ENCODE assay signal across 10 mouse cellular contexts in the genomic region with DNA sequence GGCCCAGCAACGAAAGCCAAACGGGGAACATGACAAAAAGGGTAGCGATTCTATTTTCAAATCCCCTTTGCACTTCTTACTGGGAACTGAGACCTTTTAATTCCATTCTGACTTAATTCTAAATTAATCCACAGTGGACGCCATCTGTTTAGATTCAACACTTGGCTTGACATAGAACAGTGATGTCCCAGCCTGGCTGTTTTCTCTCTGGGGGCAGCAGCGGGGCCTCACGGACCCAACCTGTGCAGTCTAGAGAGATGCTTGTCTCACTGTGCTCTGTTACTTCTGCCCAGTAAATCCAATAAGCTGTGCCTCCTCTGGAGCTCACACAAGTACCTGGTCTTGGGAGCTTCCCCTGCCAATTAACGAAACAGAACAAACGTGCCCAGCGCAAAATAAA. TPM values are rescaled to one million over a fixed set of nuclear protein-coding genes. Genes with fewer than 3 reads are reported as not detected.
A peak's percentile ranks its signal among the peaks of the same experiment; 100 is the strongest.
DNase-seq lines count a peak whose midpoint lies in the region; ATAC-seq and TF ChIP-seq lines count a peak whose summit lies in the region.
"Had no signal": no experiment of that assay in that cellular context is flagged by ENCODE, and none has a peak within 500 bp of the region (broad histone marks: within the 10 kb centered on the region; RNA-seq: fewer than 3 reads in every experiment).

No protein-coding gene starts in this region.

- ATAC-seq in heart, embryonic 12.5 days (ENCODE audit: insufficient number of reproducible peaks, low FRiP score): no peak
- no peak for ATAC-seq in midbrain, postnatal 0 days (ENCODE audit: low FRiP score)
- no peak for ATAC-seq in embryonic facial prominence, embryonic 14.5 days (ENCODE audit: low read depth)
- no peak for ATAC-seq in midbrain, embryonic 14.5 days (ENCODE audit: low FRiP score, low TSS enrichment)

- no peaks in the 10 kb centered on the region for H3K9me3 ChIP-seq in heart, embryonic 12.5 days (replicated peaks)
- H3K9me3 ChIP-seq in midbrain, embryonic 10.5 days (replicated peaks): no peaks in the 10 kb centered on the region
- no peaks in the 10 kb centered on the region for H3K9me3 ChIP-seq in midbrain, postnatal 0 days (ENCODE audit: low read length)
- no peaks in the 10 kb centered on the region for H3K9me3 ChIP-seq in embryonic facial prominence, embryonic 14.5 days (ENCODE audit: control insufficient read depth, low read length)
- H3K9me3 ChIP-seq in midbrain, embryonic 14.5 days (ENCODE audit: control insufficient read depth, low read length): no peaks in the 10 kb centered on the region

- H3K4me1 ChIP-seq in heart, embryonic 12.5 days (replicated peaks): peaks cover 70% of the 10 kb centered on the region
- peaks cover 63% of the 10 kb centered on the region for H3K4me1 ChIP-seq in midbrain, embryonic 10.5 days
- peaks cover under 1% of the 10 kb centered on the region; the same call in 1 of the 2 replicates for H3K4me1 ChIP-seq in midbrain, postnatal 0 days (ENCODE audit: insufficient read depth, low read length)
- peaks cover 56% of the 10 kb centered on the region for H3K4me1 ChIP-seq in embryonic facial prominence, embryonic 14.5 days (ENCODE audit: control insufficient read depth, insufficient read depth, low read length)
- peaks cover 45% of the 10 kb centered on the region for H3K4me1 ChIP-seq in midbrain, embryonic 14.5 days (ENCODE audit: control insufficient read depth, insufficient read depth, low read length)

- no peaks in the 10 kb centered on the region for H3K27me3 ChIP-seq in heart, embryonic 12.5 days (replicated peaks)
- peaks cover 18% of the 10 kb centered on the region for H3K27me3 ChIP-seq in midbrain, embryonic 10.5 days (ENCODE audit: low read depth, poor library complexity, severe bottlenecking)
- no peaks in the 10 kb centered on the region for H3K27me3 ChIP-seq in midbrain, postnatal 0 days (ENCODE audit: insufficient read depth, low read length)
- H3K27me3 ChIP-seq in embryonic facial prominence, embryonic 14.5 days (replicated peaks; ENCODE audit: control insufficient read depth, insufficient read depth, low read length): no peaks in the 10 kb centered on the region
- peaks cover 8% of the 10 kb centered on the region; the same call in 1 of the 2 replicates for H3K27me3 ChIP-seq in midbrain, embryonic 14.5 days (ENCODE audit: control insufficient read depth, insufficient read depth, low read length)

- DNase-seq in heart, adult 9 months (ENCODE audit: low spot score in 2 of 2): no peak
- DNase-seq in midbrain, embryonic 10.5 days (ENCODE audit: low spot score): no peak
- no peak for DNase-seq in midbrain, postnatal 0 days (ENCODE audit: low spot score)
- no peak for DNase-seq in embryonic facial prominence, embryonic 14.5 days (ENCODE audit: low spot score)
- no peak for DNase-seq in midbrain, embryonic 14.5 days
- no peak for DNase-seq in natural killer cell, adult 2 months (ENCODE audit: low spot score in 2 of 2)
- DNase-seq in thymus, postnatal 36 days: no peak
- DNase-seq: kidney, adult 9 months; lung, postnatal 14 days had no signal

- TF ChIP-seq CTCF in midbrain, postnatal 0 days (IDR thresholded peaks at IDR 0.05): no peak

- H3K36me3 ChIP-seq in heart, embryonic 12.5 days: peaks cover 19% of the 10 kb centered on the region
- 0 out of 2 replicates have a peak, but pooled peaks cover 2% of the 10 kb centered on the region for H3K36me3 ChIP-seq in midbrain, embryonic 10.5 days
- 0 out of 2 replicates have a peak, but pooled peaks cover 4% of the 10 kb centered on the region for H3K36me3 ChIP-seq in midbrain, postnatal 0 days (ENCODE audit: insufficient read depth, low read length)
- H3K36me3 ChIP-seq in embryonic facial prominence, embryonic 14.5 days (ENCODE audit: control insufficient read depth, insufficient read depth, low read length): peaks cover 10% of the 10 kb centered on the region; the same call in 1 of the 2 replicates
- no peaks in the 10 kb centered on the region for H3K36me3 ChIP-seq in midbrain, embryonic 14.5 days (ENCODE audit: control insufficient read depth, insufficient read depth, low read length)

- H3K4me2 ChIP-seq in heart, embryonic 12.5 days: peak overlapping the region; percentile 16; the same call in 1 of the 2 replicates
- H3K4me2 ChIP-seq in midbrain, postnatal 0 days (ENCODE audit: low read depth, low read length, poor library complexity, severe bottlenecking): no peak overlapping the region
- H3K4me2 ChIP-seq in embryonic facial prominence, embryonic 14.5 days (ENCODE audit: low read depth, low read length): 0 out of 2 replicates have a peak overlapping the region, but pooled peaks have one; percentile 31
- no peak overlapping the region; the same call in 1 of the 2 replicates for H3K4me2 ChIP-seq in midbrain, embryonic 14.5 days (ENCODE audit: low read length)

- 59% methylated on average over 9 of the region's 9 CpGs for WGBS in heart, embryonic 12.5 days
- 66% methylated on average over 9 of the region's 9 CpGs for WGBS in midbrain, embryonic 10.5 days
- WGBS in midbrain, postnatal 0 days: 37% methylated on average over 9 of the region's 9 CpGs
- 68% methylated on average over 9 of the region's 9 CpGs for WGBS in embryonic facial prominence, embryonic 14.5 days
- 33% methylated on average over 9 of the region's 9 CpGs for WGBS in midbrain, embryonic 14.5 days

- H3K27ac ChIP-seq in heart, embryonic 12.5 days (ENCODE audit: poor library complexity, severe bottlenecking): peak overlapping the region; percentile 82
- H3K27ac ChIP-seq in midbrain, embryonic 10.5 days (replicated peaks): peak overlapping the region; percentile 77
- H3K27ac ChIP-seq in midbrain, postnatal 0 days (ENCODE audit: low read depth, low read length): no peak overlapping the region
- peak overlapping the region; percentile 84 for H3K27ac ChIP-seq in embryonic facial prominence, embryonic 14.5 days (replicated peaks; ENCODE audit: low read depth, low read length)
- H3K27ac ChIP-seq in midbrain, embryonic 14.5 days (replicated peaks; ENCODE audit: low read depth, low read length): 0 out of 2 replicates have a peak overlapping the region, but pooled peaks have one; percentile 41

- H3K4me3 ChIP-seq in heart, embryonic 12.5 days: no peak overlapping the region
- H3K4me3 ChIP-seq in midbrain, embryonic 10.5 days: no peak overlapping the region
- H3K4me3 ChIP-seq in midbrain, postnatal 0 days (ENCODE audit: low read depth, low read length): no peak overlapping the region
- no peak overlapping the region for H3K4me3 ChIP-seq in embryonic facial prominence, embryonic 14.5 days (ENCODE audit: low read depth, low read length)
- H3K4me3 ChIP-seq in midbrain, embryonic 14.5 days (replicated peaks; ENCODE audit: low read depth, low read length): no peak overlapping the region

- H3K9ac ChIP-seq in heart, embryonic 12.5 days: no peak overlapping the region
- H3K9ac ChIP-seq in midbrain, postnatal 0 days (replicated peaks; ENCODE audit: low read length, poor library complexity, severe bottlenecking): no peak overlapping the region
- H3K9ac ChIP-seq in embryonic facial prominence, embryonic 14.5 days (ENCODE audit: low read depth, low read length): peak overlapping the region; percentile 8; the same call in 1 of the 2 replicates
- H3K9ac ChIP-seq in midbrain, embryonic 14.5 days (replicated peaks; ENCODE audit: low read length): no peak overlapping the region

RNA-seq across cellular contexts. Expression of a gene that starts 56.5 kb away (rescaled TPM):
- 122 and 144 TPM in 2 replicates for polyA plus RNA-seq in heart, embryonic 12.5 days (2016; fragmentation: Nextera tagmentation; extraction: Ambion mirVana)
- 31.6 and 31.7 TPM in 2 replicates for polyA plus RNA-seq in midbrain, embryonic 10.5 days (2016; fragmentation: Nextera tagmentation; extraction: Ambion mirVana)
- total RNA-seq in midbrain, postnatal 0 days (2014; rRNA removed): 36.3 and 51.9 TPM in 2 replicates
- polyA plus RNA-seq in midbrain, postnatal 0 days (2015; fragmentation: Nextera tagmentation; extraction: Ambion mirVana): 23.2 and 23.7 TPM in 2 replicates
- polyA plus RNA-seq in embryonic facial prominence, embryonic 14.5 days (2014; fragmentation: Nextera tagmentation; extraction: Ambion mirVana): 57.8 and 62.1 TPM in 2 replicates
- 11.9 and 18.4 TPM in 2 replicates for polyA plus RNA-seq in midbrain, embryonic 14.5 days (2014; fragmentation: Nextera tagmentation; extraction: Ambion mirVana)

Comparison
In these comparisons a context has a peak if more than half of its experiments do, and no peak if none do; other contexts are left out.
1. H3K4me2 ChIP-seq: peak in heart, embryonic 12.5 days (single experiment) and embryonic facial prominence, embryonic 14.5 days (single experiment); none in midbrain, postnatal 0 days (single experiment) and midbrain, embryonic 14.5 days (single experiment).